Mouse (Mus musculus): ENCODE data around the gene Colgalt1.

Gene Colgalt1

DNA sequence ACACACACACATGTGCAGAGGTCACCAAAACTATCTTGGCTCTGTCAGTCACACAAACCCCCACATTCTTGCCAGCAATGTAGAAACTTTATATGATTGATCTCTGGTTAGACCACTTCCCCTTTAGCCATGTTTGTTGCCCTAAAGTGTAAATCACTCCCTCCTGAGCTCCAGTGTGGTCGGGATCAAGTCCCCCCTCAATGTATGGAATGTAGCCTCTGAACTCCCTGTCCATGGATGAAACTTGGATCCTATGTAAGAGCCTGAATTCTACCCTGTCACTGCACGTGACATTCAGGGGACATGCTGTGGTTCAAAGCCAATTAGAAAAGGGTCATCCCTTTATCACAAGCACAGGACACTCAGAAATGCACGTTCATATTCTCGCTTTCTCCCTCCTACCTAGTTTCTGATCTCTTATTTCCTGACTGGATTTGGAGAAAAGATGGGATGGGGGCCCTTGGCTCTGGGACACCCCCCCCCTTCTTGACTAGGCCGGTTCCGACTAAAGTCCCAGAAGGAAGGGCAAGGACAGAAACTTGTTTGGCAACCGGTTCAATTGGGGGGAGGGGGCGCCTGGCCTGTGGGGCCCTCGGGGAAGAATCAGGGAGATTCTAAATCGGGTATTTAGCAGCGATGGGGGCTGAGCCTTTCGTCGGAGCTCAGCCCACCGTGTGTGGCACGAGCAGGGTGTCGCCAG, 17.7 kb downstream of the Colgalt1 start:
- DNase-seq (ENCODE audit: low read depth) = no peak

DNA sequence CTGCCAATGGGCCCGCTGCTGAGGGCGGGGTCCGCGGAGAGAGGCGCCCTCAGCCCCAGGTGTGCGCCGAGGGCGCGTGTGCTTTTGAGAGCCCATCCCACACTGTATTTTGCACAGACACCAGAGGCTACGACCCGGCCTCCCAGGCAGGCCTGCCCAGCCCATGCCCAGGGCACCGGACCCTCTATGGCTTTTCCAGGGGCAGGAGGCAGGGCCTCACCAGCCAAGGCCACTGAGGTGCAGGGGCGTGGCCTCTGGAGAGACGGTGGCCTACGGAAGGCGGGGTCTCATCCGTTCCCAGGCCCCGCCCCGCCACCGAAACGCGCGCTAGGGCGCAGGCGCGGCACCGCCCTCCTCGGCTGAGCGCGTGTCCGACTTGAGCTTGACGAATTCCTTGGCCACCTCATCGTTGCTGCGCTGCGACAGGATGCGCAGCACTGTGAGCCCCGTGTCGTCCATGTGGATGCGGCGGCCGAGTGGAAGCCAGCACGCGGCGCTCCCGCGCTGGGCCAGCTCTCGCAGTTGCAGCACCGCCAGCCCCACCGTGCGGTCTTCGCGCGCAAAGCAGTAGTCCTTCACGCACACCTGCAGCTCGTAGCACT, 18.4 kb downstream of the Colgalt1 start:
- DNase-seq (ENCODE audit: low read depth) = peak; percentile 65

- DNase-seq (ENCODE audit: low read depth) = no peak
These were observed 19.0 kb downstream of the Colgalt1 start for GRCm38 (mm10) chr8:71629781-71630212.

- DNase-seq (ENCODE audit: low read depth) = no peak
These were observed 20.0 kb downstream of the Colgalt1 start for GRCm38 (mm10) chr8:71630761-71631160.

DNA sequence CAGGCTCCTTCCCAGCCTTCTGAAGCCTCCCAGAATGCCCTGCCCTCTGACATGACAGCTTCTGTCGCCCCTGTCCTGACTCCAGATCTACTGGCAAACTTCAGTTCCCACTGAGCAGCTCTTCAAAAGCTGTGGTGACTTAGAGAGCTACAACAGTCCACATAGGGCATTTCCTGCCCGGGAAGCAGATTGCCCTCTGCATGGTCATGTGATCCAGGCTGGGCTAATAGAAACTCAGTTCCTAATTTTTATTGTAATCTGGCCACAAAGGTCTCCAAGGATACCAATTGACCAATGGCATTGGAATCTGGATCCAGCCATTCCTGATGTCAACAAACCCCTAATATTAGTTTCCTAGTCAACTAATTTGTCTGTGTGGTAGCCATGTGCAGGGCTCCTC, 21.1 kb downstream of the Colgalt1 start:
- no peak for DNase-seq (ENCODE audit: low read depth)

DNA sequence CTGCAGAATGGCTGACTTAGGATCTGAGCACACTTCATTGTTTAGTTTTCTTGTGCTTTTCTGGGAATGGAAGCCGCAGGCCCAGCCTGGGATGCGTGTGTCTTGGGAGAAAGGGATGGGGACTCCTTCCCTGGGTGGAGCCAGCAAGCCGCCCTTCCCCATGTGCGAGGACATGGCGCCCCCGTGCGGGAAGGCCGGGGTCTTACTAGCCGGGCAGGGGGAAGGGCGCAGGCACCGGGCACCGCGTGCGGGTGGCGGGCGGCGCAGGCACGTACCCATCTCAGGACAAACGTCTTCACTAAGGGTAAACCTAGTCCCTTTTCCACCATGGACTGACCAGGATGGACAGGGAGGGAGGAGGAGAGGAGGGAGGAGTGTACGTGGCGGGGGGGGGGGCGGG, 22.4 kb downstream of the Colgalt1 start:
- DNase-seq (ENCODE audit: low read depth) = no peak

DNA sequence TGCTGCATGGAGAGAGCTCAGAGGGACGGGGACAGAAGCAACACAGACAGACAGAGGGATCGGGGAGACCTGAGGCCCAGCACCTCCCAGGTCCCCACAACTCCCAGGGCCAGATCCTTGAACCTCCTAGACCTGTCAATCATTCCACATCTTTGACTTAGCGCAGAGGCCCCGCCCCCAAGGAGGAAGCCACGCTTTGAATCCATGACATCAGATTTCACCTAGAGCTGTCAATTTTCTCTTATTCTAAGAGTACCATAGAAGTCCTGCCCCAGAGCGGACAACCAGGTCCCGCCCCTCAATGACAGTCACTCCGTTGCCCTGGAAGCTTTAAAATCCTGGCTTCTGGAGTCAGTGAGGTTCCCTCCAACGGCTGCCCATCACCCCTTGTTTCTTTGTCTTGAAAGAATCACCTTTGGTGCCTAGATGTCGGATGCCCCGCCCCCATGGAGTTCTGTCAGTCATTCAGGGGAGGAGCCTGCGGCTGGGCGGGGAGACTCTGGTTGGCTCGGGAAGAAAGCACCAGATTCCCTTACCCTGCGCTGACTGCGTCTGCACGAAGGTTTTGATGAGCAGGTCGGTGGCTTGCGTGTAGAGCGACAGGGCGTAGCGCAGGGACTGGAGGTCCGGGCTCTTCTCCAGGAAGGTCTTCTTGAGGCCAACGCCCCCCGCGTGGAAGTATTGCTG, 23.3 kb downstream of the Colgalt1 start:
- DNase-seq (ENCODE audit: low read depth) = no peak

DNA sequence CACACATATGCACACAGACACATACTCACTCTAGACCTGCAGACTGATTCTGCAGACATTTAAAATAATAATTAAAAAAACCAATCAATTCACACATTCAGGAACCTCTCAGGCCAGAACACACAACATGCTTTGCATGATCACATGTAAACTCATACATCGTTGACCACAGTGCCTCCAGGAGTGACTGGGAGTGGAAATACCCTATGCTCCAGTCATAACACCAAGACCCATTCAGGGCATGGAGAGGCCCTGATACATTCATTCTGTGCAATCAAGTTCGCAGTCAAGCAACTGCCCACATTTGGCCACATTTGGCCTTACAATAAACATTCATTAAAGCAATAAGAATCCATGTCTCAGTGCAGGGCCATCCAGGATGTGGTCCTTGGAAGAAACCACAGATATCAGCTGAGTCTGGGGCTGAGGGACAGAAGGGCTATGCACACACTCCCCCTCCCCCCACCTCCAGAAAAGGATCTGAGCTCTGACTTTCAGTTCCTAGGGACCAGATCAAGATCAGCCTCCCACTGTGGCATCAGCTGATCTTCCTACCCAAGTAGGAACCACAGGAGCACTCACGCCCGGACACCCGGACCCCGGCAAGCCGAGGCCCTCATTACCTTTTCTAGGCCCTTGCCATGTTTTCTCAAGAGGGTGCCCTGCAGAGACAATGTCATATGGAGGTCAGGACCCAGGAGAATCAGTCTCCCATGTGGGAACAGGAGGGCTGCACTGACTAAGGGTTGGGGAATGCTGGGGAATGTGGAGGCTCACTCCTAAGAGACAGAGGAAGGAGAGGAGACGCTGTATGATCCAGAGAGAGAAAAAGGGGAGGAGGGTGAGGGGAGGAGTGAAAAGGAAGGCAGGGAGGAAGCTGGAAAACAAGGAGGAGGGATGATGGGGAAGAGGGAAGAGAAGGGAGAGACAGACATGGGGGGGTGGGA, 26.6 kb downstream of the Colgalt1 start:
- DNase-seq (ENCODE audit: low read depth) = no peak

DNA sequence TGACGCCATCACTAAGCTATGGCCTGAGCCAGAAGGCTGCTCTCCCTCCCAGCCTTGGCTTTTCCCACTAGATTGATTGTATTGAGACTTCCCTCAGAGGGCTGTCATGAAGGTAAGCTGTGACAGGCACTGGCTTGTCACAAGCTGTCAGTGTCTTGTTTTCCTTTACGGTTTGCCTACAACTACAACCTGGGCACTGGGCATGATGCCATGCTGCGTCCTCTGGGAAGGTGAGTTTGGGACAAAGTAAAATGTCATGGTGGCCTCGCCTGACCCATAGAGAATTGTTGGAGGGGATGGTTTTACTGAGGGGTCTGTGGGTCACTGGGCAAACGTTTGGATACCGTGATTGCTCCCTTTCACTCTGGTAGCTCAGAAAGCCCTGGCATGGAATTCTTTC, 27.5 kb downstream of the Colgalt1 start:
- no peak for DNase-seq (ENCODE audit: low read depth)

GRCm38 (mm10) chr8:71639318-71639717, 28.5 kb downstream of the Colgalt1 start:
- DNase-seq (ENCODE audit: low read depth) = no peak

- no peak for DNase-seq (ENCODE audit: low read depth)
These were observed 34.7 kb downstream of the Colgalt1 start for GRCm38 (mm10) chr8:71645510-71645909.

DNA sequence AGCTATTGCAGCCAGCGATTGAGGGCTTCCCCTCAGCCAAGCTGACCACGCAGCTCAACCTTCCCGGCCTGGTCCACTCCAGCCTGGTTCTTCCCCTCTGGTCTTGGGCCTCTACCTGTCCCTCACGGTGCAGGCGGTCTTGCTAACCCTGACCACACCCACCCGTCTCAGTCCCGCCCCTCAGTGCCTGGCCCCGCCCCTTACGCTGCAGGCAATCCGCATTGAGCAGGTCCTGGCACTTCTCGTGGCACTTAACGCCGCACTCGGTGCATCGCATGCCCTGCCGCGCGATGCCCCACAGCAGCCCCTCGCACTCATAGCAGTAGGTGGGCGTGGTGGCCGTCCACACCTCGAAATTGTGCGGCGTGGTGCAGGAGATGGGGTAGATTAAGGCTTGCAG, 43.8 kb downstream of the Colgalt1 start:
- no peak for DNase-seq (ENCODE audit: low read depth)

DNA sequence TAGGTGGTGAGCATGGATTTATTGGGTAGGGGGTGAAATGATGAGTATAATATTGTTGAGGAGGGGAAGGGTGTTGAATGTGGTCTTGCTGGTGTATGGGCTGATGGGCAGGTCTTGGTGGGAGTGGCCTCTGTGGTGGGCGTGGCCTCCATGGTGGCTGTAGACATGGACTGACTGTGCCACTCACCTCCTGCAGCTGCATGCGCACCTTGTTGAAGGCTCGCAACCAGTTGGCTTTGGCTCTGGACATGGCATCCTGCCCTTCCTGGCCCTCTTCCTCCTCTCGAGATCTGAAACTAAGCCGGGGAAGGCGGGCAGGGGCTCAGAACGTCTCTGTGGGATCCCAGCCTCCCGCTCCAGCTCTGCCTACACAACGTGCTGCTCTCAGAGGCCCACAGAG, 47.0 kb downstream of the Colgalt1 start:
- no peak for DNase-seq (ENCODE audit: low read depth)

DNA sequence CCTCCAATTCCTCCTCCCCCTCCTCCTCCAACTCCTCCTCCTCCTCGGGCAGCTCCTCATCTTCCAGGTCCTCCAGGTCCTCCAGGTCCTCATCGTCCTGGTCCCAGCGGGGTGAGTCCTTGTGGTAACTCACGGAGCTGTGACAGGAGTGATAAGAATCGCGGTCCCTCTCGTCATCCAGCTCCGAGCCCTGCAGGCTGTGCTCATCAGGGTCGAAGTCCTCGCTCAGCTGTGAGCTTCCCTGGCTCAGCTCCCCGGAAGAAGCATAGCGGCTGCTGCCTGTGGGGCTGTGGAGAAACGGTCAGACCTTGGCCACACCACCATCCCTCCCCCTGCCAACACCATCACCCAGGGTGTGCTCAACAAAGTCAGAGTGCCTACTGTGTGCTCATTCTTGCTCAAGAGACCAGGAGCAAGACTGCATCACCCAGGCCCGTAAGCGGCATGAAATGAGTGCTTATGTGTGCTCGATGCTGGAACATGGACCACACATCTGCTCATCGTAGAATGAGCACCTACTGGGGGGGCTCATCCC, 47.8 kb downstream of the Colgalt1 start:
- no peak for DNase-seq (ENCODE audit: low read depth)

GRCm38 (mm10) chr8:71659751-71660150, 49.0 kb downstream of the Colgalt1 start:
- DNase-seq (ENCODE audit: low read depth) = no peak

- no peak for DNase-seq (ENCODE audit: low read depth)
These were observed 49.7 kb downstream of the Colgalt1 start for GRCm38 (mm10) chr8:71660325-71661120.

DNA sequence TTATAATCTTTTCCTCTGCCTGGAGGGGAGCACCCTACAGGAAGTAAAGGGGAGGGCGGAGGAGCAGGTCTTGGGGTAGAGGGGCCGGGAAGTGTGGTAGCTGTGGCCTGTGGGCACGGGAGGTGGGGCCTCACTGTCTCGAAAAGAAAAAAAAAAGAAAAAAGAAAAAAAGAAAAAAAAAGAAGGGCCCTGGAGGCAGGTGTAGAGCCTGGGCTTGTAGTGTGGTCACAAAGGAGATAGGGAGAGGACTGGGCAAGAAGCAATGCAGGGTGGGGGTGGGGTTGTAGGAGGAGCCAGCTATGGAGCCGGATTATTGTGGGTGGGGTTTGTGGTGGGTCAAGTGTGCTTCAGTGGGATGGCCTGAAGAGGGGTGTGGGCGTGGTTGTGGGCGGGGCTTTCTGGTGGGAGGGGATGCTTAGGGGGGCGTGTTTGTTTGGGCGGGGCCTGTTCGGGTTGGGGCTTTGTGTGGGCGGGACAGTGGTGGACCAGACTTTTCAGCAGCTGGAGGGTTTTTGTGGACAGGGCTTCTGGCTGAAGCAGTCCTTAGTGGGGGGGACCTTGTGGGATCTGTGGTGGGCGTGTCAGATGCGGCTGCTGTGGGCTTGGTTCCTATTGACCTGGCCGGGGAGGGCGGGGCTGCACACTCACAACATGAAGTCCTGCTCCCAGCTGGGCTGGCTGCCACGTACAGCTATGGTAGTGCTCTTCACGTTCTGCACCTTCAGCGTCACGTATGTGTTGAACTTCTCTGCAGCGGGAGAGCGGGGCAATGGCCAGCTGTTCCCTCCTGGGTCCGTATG, 54.7 kb downstream of the Colgalt1 start:
- no peak for DNase-seq (ENCODE audit: low read depth)

DNA sequence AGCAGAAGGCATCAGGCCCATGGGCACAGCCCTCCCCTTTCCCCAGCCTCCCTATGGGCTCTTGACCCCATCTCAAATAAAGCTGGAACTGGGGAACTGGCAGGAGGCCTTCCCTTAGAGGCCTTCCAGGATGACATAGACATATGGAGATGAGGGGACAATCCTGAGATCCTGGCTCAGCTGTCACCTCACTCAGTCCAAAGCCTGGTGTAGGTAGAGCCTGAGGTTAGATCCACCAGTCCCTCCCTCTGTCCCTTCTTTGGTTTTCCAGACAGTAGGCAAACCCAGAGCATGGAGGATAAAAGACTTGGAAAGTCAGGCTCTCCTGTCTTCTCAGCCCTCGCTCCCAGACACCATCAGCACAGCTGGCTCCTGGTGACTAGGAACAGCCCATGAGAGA, 56.1 kb downstream of the Colgalt1 start:
- DNase-seq (ENCODE audit: low read depth) = no peak

GRCm38 (mm10) chr8:71667256-71667655, 56.5 kb downstream of the Colgalt1 start:
- DNase-seq (ENCODE audit: low read depth) = no peak
